Mouse (Mus musculus): Measurements from ENCODE around the gene Tnrc6c.

DNA sequence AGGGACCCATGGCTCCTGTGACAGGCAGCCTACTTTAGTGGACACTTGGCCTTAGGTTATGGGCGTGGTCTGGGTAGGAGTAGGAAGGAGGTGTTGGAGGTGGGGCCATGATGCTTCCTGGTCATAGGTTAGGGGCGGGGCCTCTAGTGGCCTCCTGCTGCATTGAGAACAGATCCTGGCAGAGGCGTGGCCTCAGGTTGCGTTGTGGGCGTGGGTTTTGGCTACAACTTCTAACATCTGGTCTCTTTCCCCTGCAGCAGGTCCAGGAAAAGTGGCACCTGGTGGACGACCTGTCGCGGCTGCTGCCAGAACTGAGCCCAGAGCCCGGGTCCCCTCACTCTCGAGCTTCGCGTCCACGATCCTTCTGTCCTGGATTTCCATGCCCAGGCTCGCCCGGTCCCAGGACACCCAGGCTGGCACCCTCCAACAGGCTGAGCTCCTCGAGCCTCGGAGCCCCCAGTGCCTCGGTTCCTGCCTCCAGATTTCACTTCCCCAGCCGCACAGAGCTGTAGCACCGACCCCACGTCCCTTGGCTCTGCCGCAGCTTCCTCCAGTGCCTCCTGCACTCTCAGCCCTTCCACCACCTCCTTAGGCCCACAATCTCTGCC lies 138.3 kb downstream of the Tnrc6c start:
- TF ChIP-seq CTCF (IDR thresholded peaks at IDR 0.05; ENCODE audit: borderline replicate concordance, insufficient read depth, low read length) (no peak), POLR2A (IDR thresholded peaks at IDR 0.05; ENCODE audit: low read depth, low read length) (no peak)

Measured in embryonic fibroblast, embryonic 13.5 days (primary cell).